Mouse (Mus musculus) limb, embryonic 15.5 days (tissue): Measurements from ENCODE around the gene Trim47. TPM values are rescaled to one million over a fixed set of nuclear protein-coding genes. Genes with fewer than 3 reads are reported as not detected.
"Not testable (repeated sequence)": the region's sequence is repeated elsewhere in the genome, so short reads cannot be mapped to it uniquely, and the experiment has no call there.

Source experiments
- ATAC-seq: fragments of 200-750 bp; cut with Nextera tagmentation; 2 replicates; pipeline ENCODE4 v1.8.0; 2017; ENCODE audit warnings: low read depth, moderate TSS enrichment; ENCODE audit not compliant: insufficient number of reproducible peaks, low FRiP score, low TSS enrichment
- H3K27ac ChIP-seq: fragments of 300-500 bp; sonication (generic); 2 replicates; pipeline ENCODE4 v1.5.1; 2015; ENCODE audit warnings: moderate library complexity, mild to moderate bottlenecking, inconsistent platforms
- H3K27me3 ChIP-seq: fragments of 300-500 bp; sonication (generic); 2 replicates; pipeline ENCODE4 v1.6.1; 2015; ENCODE audit warnings: inconsistent platforms
- H3K36me3 ChIP-seq: fragments of 300-500 bp; sonication (generic); 2 replicates; pipeline ENCODE4 v1.6.1; 2015; ENCODE audit warnings: inconsistent platforms
- H3K4me1 ChIP-seq: fragments of 300-500 bp; sonication (generic); 2 replicates; pipeline ENCODE4 v1.6.1; 2015; ENCODE audit warnings: inconsistent platforms
- H3K4me2 ChIP-seq: fragments of 300-500 bp; sonication (generic); 2 replicates; pipeline ENCODE4 v1.6.1; 2015; ENCODE audit warnings: mild to moderate bottlenecking, inconsistent platforms
- H3K4me3 ChIP-seq: fragments of 300-500 bp; sonication (generic); 2 replicates; pipeline ENCODE4 v1.5.1; 2015; ENCODE audit warnings: mild to moderate bottlenecking, inconsistent platforms
- H3K9ac ChIP-seq: fragments of 300-500 bp; sonication (generic); 2 replicates; pipeline ENCODE4 v1.6.1; 2015; ENCODE audit warnings: inconsistent platforms
- H3K9me3 ChIP-seq: fragments of 300-500 bp; sonication (generic); 2 replicates; pipeline ENCODE4 v1.6.1; 2016; ENCODE audit warnings: inconsistent platforms
- WGBS: fragments of 180-500 bp; shearing (Covaris S2); methylation state at CpG from one replicate; pipeline ENCODE4 v1.1.7; 2015; 5-methylcytosine and 5-hydroxymethylcytosine counted together
- polyA plus RNA-seq: library from polyadenylated mRNA; unstranded; fragments of >200 nt; fragmentation: Nextera tagmentation; extraction: Ambion mirVana; gene quantifications from 2 replicates; pipeline ENCODE4 v1.2.1, GENCODE M21; 2015

Gene Trim47
- polyA plus RNA-seq, 1 experiment from 2014 or later = 31.2 TPM

- H3K27ac ChIP-seq = peak overlapping the region; percentile 0; the same call in 1 of the 2 replicates
- no peak; the same call in 1 of the 2 replicates for ATAC-seq
- H3K9me3 ChIP-seq = no peaks in the 10 kb centered on the region
- H3K9ac ChIP-seq = no peak overlapping the region
- H3K4me3 ChIP-seq = no peak overlapping the region
- 60% methylated on average over 16 of the region's 16 CpGs for WGBS
- no peak overlapping the region for H3K4me2 ChIP-seq
- no peaks in the 10 kb centered on the region for H3K27me3 ChIP-seq
- H3K4me1 ChIP-seq = peaks cover 2% of the 10 kb centered on the region
- H3K36me3 ChIP-seq = no peaks in the 10 kb centered on the region
These were observed 33.0 kb downstream of the Trim47 start for GRCm38 (mm10) chr11:116093771-116094565.

GRCm38 (mm10) chr11:116092959-116093358 lies 34.1 kb downstream of the Trim47 start:
- 91% methylated on average over 6 of the region's 6 CpGs for WGBS
- not testable (repeated sequence) for ATAC-seq, H3K4me2 ChIP-seq

GRCm38 (mm10) chr11:116091591-116091990 lies 35.4 kb downstream of the Trim47 start:
- peaks cover 9% of the 10 kb centered on the region for H3K4me1 ChIP-seq
- 88% methylated on average over 6 of the region's 6 CpGs for WGBS
- H3K27ac ChIP-seq = no peak overlapping the region
- no peaks in the 10 kb centered on the region for H3K27me3 ChIP-seq
- no peak overlapping the region for H3K9ac ChIP-seq
- H3K9me3 ChIP-seq = no peaks in the 10 kb centered on the region
- no peak overlapping the region for H3K4me2 ChIP-seq
- ATAC-seq = no peak
- no peaks in the 10 kb centered on the region for H3K36me3 ChIP-seq
- H3K4me3 ChIP-seq = no peak overlapping the region

More at GRCm38 (mm10) chr11:116092959-116093358, 34.1 kb downstream of the Trim47 start:
- H3K9me3 ChIP-seq, H3K36me3 ChIP-seq, H3K4me1 ChIP-seq, H3K9ac ChIP-seq, H3K4me3 ChIP-seq, H3K27ac ChIP-seq, H3K27me3 ChIP-seq: not testable (repeated sequence)

GRCm38 (mm10) chr11:116089545-116089944 lies 37.5 kb downstream of the Trim47 start:
- H3K27me3 ChIP-seq = no peaks in the 10 kb centered on the region
- no peak overlapping the region for H3K27ac ChIP-seq
- ATAC-seq = no peak
- WGBS = 87% methylated on average over 6 of the region's 6 CpGs
- H3K9ac ChIP-seq = no peak overlapping the region
- H3K36me3 ChIP-seq = no peaks in the 10 kb centered on the region
- H3K4me3 ChIP-seq = no peak overlapping the region
- no peaks in the 10 kb centered on the region for H3K9me3 ChIP-seq
- H3K4me2 ChIP-seq = no peak overlapping the region
- peaks cover 18% of the 10 kb centered on the region for H3K4me1 ChIP-seq

GRCm38 (mm10) chr11:116088741-116089394 lies 38.1 kb downstream of the Trim47 start:
- no peak overlapping the region for H3K4me2 ChIP-seq
- no peaks in the 10 kb centered on the region for H3K9me3 ChIP-seq
- no peak overlapping the region for H3K9ac ChIP-seq
- 82% methylated on average over 11 of the region's 11 CpGs for WGBS
- no peak overlapping the region for H3K4me3 ChIP-seq
- H3K4me1 ChIP-seq = peaks cover 23% of the 10 kb centered on the region
- ATAC-seq = no peak
- H3K36me3 ChIP-seq = peaks cover 4% of the 10 kb centered on the region
- no peak overlapping the region for H3K27ac ChIP-seq
- H3K27me3 ChIP-seq = no peaks in the 10 kb centered on the region

GRCm38 (mm10) chr11:116088188-116088587 lies 38.8 kb downstream of the Trim47 start:
- Histone ChIP-seq H3K4me1 (peaks cover 24% of the 10 kb centered on the region), H3K4me2 (peak overlapping the region; percentile 57; the same call in 1 of the 2 replicates), H3K4me3 (no peak overlapping the region), H3K9ac (no peak overlapping the region), H3K9me3 (no peaks in the 10 kb centered on the region), H3K27me3 (no peaks in the 10 kb centered on the region), H3K36me3 (peaks cover 10% of the 10 kb centered on the region), H3K27ac (no peak overlapping the region)
- WGBS = 76% methylated on average over 8 of the region's 8 CpGs
- ATAC-seq = no peak

- Histone ChIP-seq H3K27ac (peak overlapping the region; percentile 78), H3K9me3 (no peaks in the 10 kb centered on the region), H3K36me3 (peaks cover 15% of the 10 kb centered on the region), H3K4me3 (peak overlapping the region; percentile 52), H3K4me2 (peak overlapping the region; percentile 57), H3K27me3 (no peaks in the 10 kb centered on the region), H3K4me1 (peaks cover 24% of the 10 kb centered on the region), H3K9ac (peak overlapping the region; percentile 37)
- ATAC-seq = peak; percentile 68
- 1% methylated on average over 31 of the region's 31 CpGs for WGBS
These were observed 39.5 kb downstream of the Trim47 start for GRCm38 (mm10) chr11:116087194-116088130.

- Histone ChIP-seq H3K36me3 (peaks cover 25% of the 10 kb centered on the region), H3K4me3 (peak within 1 kb of the TSS; percentile 52), H3K9me3 (no peaks in the 10 kb centered on the region), H3K4me2 (peak within 1 kb of the TSS; percentile 60), H3K27ac (peak within 1 kb of the TSS; percentile 84), H3K9ac (peak within 1 kb of the TSS; percentile 37), H3K4me1 (peaks cover 24% of the 10 kb centered on the region), H3K27me3 (no peaks in the 10 kb centered on the region)
- 3% methylated on average over 36 of the region's 43 CpGs for WGBS
- peak; percentile 94 for ATAC-seq
These were observed 40.5 kb downstream of the Trim47 start, which contains the start of gene Wbp2 for GRCm38 (mm10) chr11:116086258-116087193. TSS of gene Wbp2 (minus strand) at chr11:116086995.

- peaks cover 24% of the 10 kb centered on the region for H3K4me1 ChIP-seq
- 0 out of 2 replicates have a peak overlapping the region, but pooled peaks have one; percentile 2 for H3K27ac ChIP-seq
- no peak overlapping the region for H3K4me3 ChIP-seq
- H3K4me2 ChIP-seq = no peak overlapping the region
- no peak for ATAC-seq
- no peaks in the 10 kb centered on the region for H3K27me3 ChIP-seq
- no peak overlapping the region for H3K9ac ChIP-seq
- WGBS = 82% methylated on average over 6 of the region's 6 CpGs
- H3K36me3 ChIP-seq = peaks cover 48% of the 10 kb centered on the region
- no peaks in the 10 kb centered on the region for H3K9me3 ChIP-seq
These were observed 42.8 kb downstream of the Trim47 start for GRCm38 (mm10) chr11:116084166-116084565.

- Histone ChIP-seq H3K36me3 (peaks cover 52% of the 10 kb centered on the region), H3K4me3 (no peak overlapping the region), H3K4me1 (peaks cover 30% of the 10 kb centered on the region), H3K27me3 (no peaks in the 10 kb centered on the region), H3K27ac (no peak overlapping the region), H3K4me2 (no peak overlapping the region), H3K9ac (no peak overlapping the region), H3K9me3 (no peaks in the 10 kb centered on the region)
- 87% methylated on average over 14 of the region's 14 CpGs for WGBS
- no peak for ATAC-seq
These were observed 43.8 kb downstream of the Trim47 start for GRCm38 (mm10) chr11:116083096-116083672.
